Mouse (Mus musculus): ENCODE data around the gene Tmem214. TPM values are rescaled to one million over a fixed set of nuclear protein-coding genes. Genes with fewer than 3 reads are reported as not detected.

Gene Tmem214
- total and polyA plus RNA-seq, 2 experiments from 2014 or later, result 49.2 to 61.4 TPM

GRCm38 (mm10) chr5:30913060-30913841 is 45.4 kb downstream of the Tmem214 start, which contains the start of gene Emilin1:
Emilin1 (plus strand) TSS chr5:30913402.
- H3K27ac ChIP-seq (ENCODE audit: low read depth, low read length), result peak within 1 kb of the TSS; percentile 6; the same call in 1 of the 2 replicates
- H3K9ac ChIP-seq, result no peak within 1 kb of the TSS
- no peak for ATAC-seq
- no peaks in the 10 kb centered on the region for H3K36me3 ChIP-seq (ENCODE audit: insufficient read depth)
- H3K4me3 ChIP-seq (ENCODE audit: low read depth, low read length), result no peak within 1 kb of the TSS
- no peaks in the 10 kb centered on the region for H3K27me3 ChIP-seq (ENCODE audit: insufficient read depth, low read length)
- no peak for TF ChIP-seq CTCF (IDR thresholded peaks at IDR 0.05; ENCODE audit: low read depth)
- no peak within 1 kb of the TSS for H3K4me2 ChIP-seq (ENCODE audit: low read depth)
- H3K9me3 ChIP-seq (ENCODE audit: low read length), result no peaks in the 10 kb centered on the region
- H3K4me1 ChIP-seq (ENCODE audit: insufficient read depth), result peaks cover 1% of the 10 kb centered on the region
- no peak for DNase-seq
- 33% methylated on average over 13 of the region's 13 CpGs for WGBS

- Histone ChIP-seq H3K4me2 (ENCODE audit: low read depth) (no peak overlapping the region), H3K27ac (ENCODE audit: low read depth, low read length) (no peak overlapping the region), H3K9ac (no peak overlapping the region), H3K4me1 (ENCODE audit: insufficient read depth) (no peaks in the 10 kb centered on the region), H3K9me3 (ENCODE audit: low read length) (no peaks in the 10 kb centered on the region), H3K27me3 (ENCODE audit: insufficient read depth, low read length) (no peaks in the 10 kb centered on the region), H3K4me3 (ENCODE audit: low read depth, low read length) (no peak overlapping the region), H3K36me3 (ENCODE audit: insufficient read depth) (no peaks in the 10 kb centered on the region)
- DNase-seq (no peak), ATAC-seq (no peak)
- WGBS, result 86% methylated on average over 7 of the region's 7 CpGs
- no peak for TF ChIP-seq CTCF (IDR thresholded peaks at IDR 0.05; ENCODE audit: low read depth)
Observed at GRCm38 (mm10) chr5:30914101-30914635, 46.4 kb downstream of the Tmem214 start.

- Histone ChIP-seq H3K27ac (ENCODE audit: low read depth, low read length) (no peak overlapping the region), H3K4me2 (ENCODE audit: low read depth) (no peak overlapping the region), H3K36me3 (ENCODE audit: insufficient read depth) (no peaks in the 10 kb centered on the region), H3K4me3 (ENCODE audit: low read depth, low read length) (no peak overlapping the region), H3K27me3 (ENCODE audit: insufficient read depth, low read length) (no peaks in the 10 kb centered on the region), H3K9ac (no peak overlapping the region), H3K9me3 (ENCODE audit: low read length) (no peaks in the 10 kb centered on the region), H3K4me1 (ENCODE audit: insufficient read depth) (no peaks in the 10 kb centered on the region)
- WGBS, result 86% methylated on average over 6 of the region's 6 CpGs
- ATAC-seq, result no peak
- DNase-seq, result no peak
- TF ChIP-seq CTCF (IDR thresholded peaks at IDR 0.05; ENCODE audit: low read depth), result no peak
Observed at GRCm38 (mm10) chr5:30914849-30915248, 47.0 kb downstream of the Tmem214 start.

DNA sequence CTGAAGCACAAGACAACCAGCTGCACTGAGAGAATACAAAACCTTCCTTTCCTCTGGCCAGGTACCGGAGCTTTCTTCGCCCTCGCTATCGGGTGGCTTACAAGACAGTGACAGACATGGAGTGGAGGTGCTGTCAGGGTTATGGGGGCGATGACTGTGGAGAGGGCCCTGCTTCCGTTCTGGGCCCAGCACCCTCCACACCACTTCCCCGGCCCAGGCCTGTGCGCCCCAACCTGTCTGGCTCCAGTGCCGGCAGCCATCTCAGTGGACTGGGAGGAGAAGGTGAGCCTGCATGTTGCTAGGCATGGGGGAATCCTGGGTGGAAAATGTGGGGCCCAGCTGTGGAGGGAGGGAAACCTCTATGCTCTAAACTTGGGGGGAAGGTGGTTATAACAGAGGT is 47.6 kb downstream of the Tmem214 start:
- H3K4me2 ChIP-seq (ENCODE audit: low read depth), result no peak overlapping the region
- H3K9me3 ChIP-seq (ENCODE audit: low read length), result no peaks in the 10 kb centered on the region
- TF ChIP-seq CTCF (IDR thresholded peaks at IDR 0.05; ENCODE audit: low read depth), result no peak
- no peak for DNase-seq
- H3K4me3 ChIP-seq (ENCODE audit: low read depth, low read length), result no peak overlapping the region
- no peaks in the 10 kb centered on the region for H3K27me3 ChIP-seq (ENCODE audit: insufficient read depth, low read length)
- H3K27ac ChIP-seq (ENCODE audit: low read depth, low read length), result peak overlapping the region; percentile 21; the same call in 1 of the 2 replicates
- no peaks in the 10 kb centered on the region for H3K36me3 ChIP-seq (ENCODE audit: insufficient read depth)
- peak overlapping the region; percentile 15; the same call in 1 of the 2 replicates for H3K9ac ChIP-seq
- WGBS, result 71% methylated on average over 9 of the region's 9 CpGs
- peak; percentile 7; the same call in 1 of the 2 replicates for ATAC-seq
- no peaks in the 10 kb centered on the region for H3K4me1 ChIP-seq (ENCODE audit: insufficient read depth)

GRCm38 (mm10) chr5:30915974-30916433 is 48.2 kb downstream of the Tmem214 start:
- Histone ChIP-seq H3K4me3 (ENCODE audit: low read depth, low read length) (no peak overlapping the region), H3K36me3 (ENCODE audit: insufficient read depth) (no peaks in the 10 kb centered on the region), H3K9ac (no peak overlapping the region), H3K4me2 (ENCODE audit: low read depth) (no peak overlapping the region; the same call in 1 of the 2 replicates), H3K9me3 (ENCODE audit: low read length) (no peaks in the 10 kb centered on the region), H3K4me1 (ENCODE audit: insufficient read depth) (no peaks in the 10 kb centered on the region), H3K27ac (ENCODE audit: low read depth, low read length) (peak overlapping the region; percentile 54; the same call in 1 of the 2 replicates), H3K27me3 (ENCODE audit: insufficient read depth, low read length) (no peaks in the 10 kb centered on the region)
- peak; percentile 86 for TF ChIP-seq CTCF (IDR thresholded peaks at IDR 0.05; ENCODE audit: low read depth)
- ATAC-seq (peak; percentile 97), DNase-seq (peak; percentile 96)
- WGBS, result 4% methylated on average over 7 of the region's 7 CpGs

GRCm38 (mm10) chr5:30916841-30917240 is 49.0 kb downstream of the Tmem214 start:
- Histone ChIP-seq H3K4me3 (ENCODE audit: low read depth, low read length) (no peak overlapping the region), H3K4me1 (ENCODE audit: insufficient read depth) (0 out of 2 replicates have a peak, but pooled peaks cover under 1% of the 10 kb centered on the region), H3K36me3 (ENCODE audit: insufficient read depth) (no peaks in the 10 kb centered on the region), H3K27me3 (ENCODE audit: insufficient read depth, low read length) (no peaks in the 10 kb centered on the region), H3K27ac (ENCODE audit: low read depth, low read length) (no peak overlapping the region), H3K9me3 (ENCODE audit: low read length) (no peaks in the 10 kb centered on the region), H3K9ac (no peak overlapping the region), H3K4me2 (ENCODE audit: low read depth) (no peak overlapping the region)
- no peak for DNase-seq
- ATAC-seq, result no peak
- TF ChIP-seq CTCF (IDR thresholded peaks at IDR 0.05; ENCODE audit: low read depth), result no peak
- whole genome bisulfite sequencing, result 92% methylated on average over 9 of the region's 9 CpGs

- Histone ChIP-seq H3K4me2 (ENCODE audit: low read depth) (no peak overlapping the region), H3K4me3 (ENCODE audit: low read depth, low read length) (no peak overlapping the region), H3K9ac (no peak overlapping the region), H3K27ac (ENCODE audit: low read depth, low read length) (no peak overlapping the region), H3K27me3 (ENCODE audit: insufficient read depth, low read length) (no peaks in the 10 kb centered on the region), H3K36me3 (ENCODE audit: insufficient read depth) (no peaks in the 10 kb centered on the region), H3K4me1 (ENCODE audit: insufficient read depth) (0 out of 2 replicates have a peak, but pooled peaks cover 4% of the 10 kb centered on the region), H3K9me3 (ENCODE audit: low read length) (no peaks in the 10 kb centered on the region)
- no peak for ATAC-seq
- DNase-seq, result no peak
- TF ChIP-seq CTCF (IDR thresholded peaks at IDR 0.05; ENCODE audit: low read depth), result no peak
- 94% methylated on average over 11 of the region's 11 CpGs for WGBS
Observed at GRCm38 (mm10) chr5:30917348-30917747, 49.5 kb downstream of the Tmem214 start.

All from forebrain, postnatal 0 days (tissue).